Mouse (Mus musculus) CD4-positive, CD25-positive, alpha-beta regulatory T cell, adult 4 months (primary cell): ENCODE data around the gene Slc17a5. TPM values are rescaled to one million over a fixed set of nuclear protein-coding genes. Genes with fewer than 3 reads are reported as not detected.
"Not testable (repeated sequence)": the region's sequence is repeated elsewhere in the genome, so short reads cannot be mapped to it uniquely, and the experiment has no call there.

Source experiments
- ATAC-seq: one replicate; pipeline ENCODE4 v1.8.0; 2017
- polyA plus RNA-seq, 2 experiments: library from polyadenylated mRNA; unstranded; fragments of 100-300 nt; shearing (Covaris generic); gene quantifications; one replicate each; pipeline ENCODE4 v1.2.1; 2017

Slc17a5 gene
- polyA plus RNA-seq, 2 experiments from 2014 or later = 11.0 to 11.8 TPM

GRCm38 (mm10) chr9:78516125-78516524, 71.7 kb downstream of the Slc17a5 start:
- no peak for ATAC-seq

- no peak for ATAC-seq
Observed at GRCm38 (mm10) chr9:78514681-78515080, 73.2 kb downstream of the Slc17a5 start.

- no peak for ATAC-seq
Observed at GRCm38 (mm10) chr9:78513776-78514500, 73.9 kb downstream of the Slc17a5 start.

GRCm38 (mm10) chr9:78511705-78512104, 76.1 kb downstream of the Slc17a5 start:
- no peak for ATAC-seq

GRCm38 (mm10) chr9:78508106-78508786, 79.6 kb downstream of the Slc17a5 start:
- no peak for ATAC-seq

- no peak for ATAC-seq
Observed at GRCm38 (mm10) chr9:78506722-78507077, 81.1 kb downstream of the Slc17a5 start.

- ATAC-seq = no peak
Observed at GRCm38 (mm10) chr9:78506002-78506721, 81.7 kb downstream of the Slc17a5 start.

GRCm38 (mm10) chr9:78505223-78505622, 82.6 kb downstream of the Slc17a5 start:
- no peak for ATAC-seq

GRCm38 (mm10) chr9:78504679-78505078, 83.2 kb downstream of the Slc17a5 start:
- no peak for ATAC-seq

- ATAC-seq = no peak
Observed at GRCm38 (mm10) chr9:78504133-78504532, 83.7 kb downstream of the Slc17a5 start.

GRCm38 (mm10) chr9:78503223-78504079, 84.4 kb downstream of the Slc17a5 start:
- no peak for ATAC-seq

- ATAC-seq = no peak
Observed at GRCm38 (mm10) chr9:78501284-78501683, 86.6 kb downstream of the Slc17a5 start.

GRCm38 (mm10) chr9:78500386-78500785, 87.5 kb downstream of the Slc17a5 start:
- no peak for ATAC-seq

- no peak for ATAC-seq
Observed at GRCm38 (mm10) chr9:78493171-78493570, 94.7 kb downstream of the Slc17a5 start.

GRCm38 (mm10) chr9:78492254-78492653, 95.6 kb downstream of the Slc17a5 start:
- no peak for ATAC-seq

- ATAC-seq = no peak
Observed at GRCm38 (mm10) chr9:78491169-78491568, 96.7 kb downstream of the Slc17a5 start.

GRCm38 (mm10) chr9:78488890-78489420, 98.9 kb downstream of the Slc17a5 start, which contains the start of gene Eef1a1:
Gene Eef1a1 (minus strand): TSS chr9:78489151.
- ATAC-seq = peak; percentile 79

GRCm38 (mm10) chr9:78488021-78488420, 99.8 kb downstream of the Slc17a5 start:
- not testable (repeated sequence) for ATAC-seq
